Mouse (Mus musculus): ENCODE measurements around the gene Isg15.

Isg15 gene

GRCm38 (mm10) chr4:156203001-156203412, 2.4 kb upstream of the Isg15 start, which contains the start of gene AW011738:
Gene AW011738 (plus strand): TSS chr4:156203304.
- no peak for DNase-seq (ENCODE audit: low read depth, low spot score)

DNA sequence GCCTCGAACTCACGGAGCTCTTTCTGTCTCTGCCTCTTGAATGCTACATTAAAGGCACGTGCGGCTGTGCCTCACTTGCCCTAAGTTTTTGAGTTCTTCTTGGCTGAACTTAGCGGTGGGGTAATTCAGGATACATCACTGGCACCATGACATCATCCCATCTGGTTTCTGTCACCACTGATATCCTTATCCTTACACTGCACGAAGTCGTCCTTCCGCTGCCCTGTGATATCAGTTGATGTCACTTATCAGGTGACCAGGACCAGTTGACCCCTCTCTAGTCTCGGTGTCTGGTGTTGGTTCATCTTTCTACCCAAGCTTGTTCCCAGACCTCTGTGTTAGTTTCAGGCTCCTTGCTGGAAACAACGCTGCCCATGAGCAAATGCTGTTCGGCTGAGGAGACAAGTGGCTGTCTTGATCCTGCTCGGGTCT, 1.9 kb upstream of the Isg15 start:
- DNase-seq (ENCODE audit: low read depth, low spot score) = no peak

- DNase-seq (ENCODE audit: low read depth, low spot score) = no peak
Measured at GRCm38 (mm10) chr4:156197829-156198205, 2.8 kb downstream of the Isg15 start.

DNA sequence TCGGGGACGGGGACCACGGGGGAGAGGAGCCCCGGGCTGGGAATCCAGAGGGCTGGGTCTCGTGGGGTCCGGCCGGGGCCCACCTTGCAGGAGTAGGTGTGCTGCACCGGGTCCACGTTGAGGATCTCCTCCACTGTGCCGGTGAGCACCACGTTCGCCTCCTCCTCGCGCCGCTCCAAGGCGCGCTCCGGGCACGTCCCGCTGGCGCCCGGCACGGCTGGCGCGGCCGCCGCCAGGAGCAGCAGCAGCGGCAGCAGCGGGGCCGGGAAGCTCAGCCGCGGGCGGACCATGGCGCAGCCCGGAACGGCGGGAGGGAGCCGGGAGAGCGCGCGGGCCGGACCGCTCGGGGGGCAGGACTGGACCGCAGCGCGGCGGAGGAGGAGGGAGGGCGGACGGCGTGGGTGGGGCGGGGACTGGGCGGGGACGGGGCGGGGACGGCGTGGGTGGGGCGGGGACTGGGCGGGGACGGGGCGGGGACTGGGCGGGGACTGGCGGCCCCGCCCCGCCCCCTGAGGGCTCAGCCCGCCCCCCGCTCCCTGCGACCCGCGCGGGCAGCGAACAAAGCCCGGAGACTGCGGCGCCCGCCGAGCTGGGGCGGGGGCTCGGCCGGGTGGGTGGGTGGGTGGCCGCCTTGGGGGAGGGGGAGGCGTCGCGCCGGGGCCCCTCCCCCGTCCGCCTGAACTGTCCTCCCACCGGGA, 3.3 kb downstream of the Isg15 start, which contains the start of gene Agrn:
Agrn (minus strand) TSS at position 358 of the 698 bp plus-strand sequence.
- no peak for DNase-seq (ENCODE audit: low read depth, low spot score)

DNA sequence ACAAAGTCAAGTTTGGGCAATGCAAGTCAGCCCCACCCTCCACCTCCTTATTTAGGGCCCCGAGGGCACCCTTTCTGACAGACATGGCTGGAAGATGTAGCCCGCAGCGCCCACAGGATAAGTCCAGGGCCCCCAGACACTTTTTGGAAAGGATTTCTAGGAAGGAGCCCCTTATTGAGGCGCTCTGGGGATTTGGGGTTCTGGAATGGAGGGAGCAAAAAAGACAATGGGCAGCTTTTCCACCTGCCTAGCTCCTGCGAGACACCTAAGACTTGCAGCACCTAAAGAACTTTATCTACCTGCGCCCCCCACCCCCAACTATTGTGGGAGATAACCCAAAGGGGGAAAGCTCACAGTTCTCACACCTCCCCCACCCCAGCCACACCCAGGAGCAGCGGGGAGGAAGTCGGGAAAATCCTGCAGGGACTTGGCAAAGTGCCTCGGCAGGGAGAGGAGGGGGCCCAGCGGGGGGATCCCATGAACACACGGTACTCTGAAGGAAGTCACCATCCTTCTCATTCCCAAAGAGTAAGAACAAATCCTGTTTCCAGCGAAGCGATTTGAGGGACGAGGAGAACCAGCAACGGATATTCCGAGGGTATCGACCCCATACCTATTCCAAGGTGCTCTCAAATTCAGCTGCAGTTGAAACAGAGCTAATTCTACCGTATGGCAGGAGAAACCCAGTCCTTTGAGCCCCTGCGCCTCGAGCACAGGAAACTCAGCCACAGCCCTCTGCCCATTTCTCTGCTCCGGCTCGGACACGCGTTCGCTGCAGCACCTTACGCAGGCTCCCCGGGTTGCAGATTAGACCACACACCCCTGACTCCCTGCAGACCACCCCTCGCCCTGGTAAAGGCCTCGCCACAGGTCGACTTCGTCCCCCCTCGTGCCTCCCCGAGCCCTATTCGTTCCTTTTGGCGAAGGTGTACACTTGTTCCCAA, 4.4 kb downstream of the Isg15 start:
- DNase-seq (ENCODE audit: low read depth, low spot score) = no peak

- DNase-seq (ENCODE audit: low read depth, low spot score) = no peak
Measured at GRCm38 (mm10) chr4:156194346-156194745, 6.3 kb downstream of the Isg15 start.

DNA sequence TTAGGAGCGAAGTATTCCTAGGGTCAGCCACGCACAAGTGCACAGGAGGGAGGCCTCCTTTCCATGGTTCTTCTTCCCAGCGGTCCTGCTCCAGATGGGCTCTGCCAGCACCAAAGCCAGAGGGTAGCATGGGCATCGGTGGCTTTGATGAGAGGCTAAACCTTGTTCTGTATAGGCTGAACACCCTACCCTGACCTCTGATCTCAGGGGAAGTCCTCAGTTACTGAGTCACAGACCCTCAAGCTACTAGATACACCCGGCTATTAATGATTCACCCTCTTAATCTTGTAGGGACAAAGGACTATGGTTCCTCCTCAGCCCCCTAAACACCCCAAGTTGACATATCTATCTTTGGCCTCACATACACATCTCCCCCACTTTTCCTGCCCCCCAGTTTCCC, 6.7 kb downstream of the Isg15 start:
- DNase-seq (ENCODE audit: low read depth, low spot score) = no peak

DNA sequence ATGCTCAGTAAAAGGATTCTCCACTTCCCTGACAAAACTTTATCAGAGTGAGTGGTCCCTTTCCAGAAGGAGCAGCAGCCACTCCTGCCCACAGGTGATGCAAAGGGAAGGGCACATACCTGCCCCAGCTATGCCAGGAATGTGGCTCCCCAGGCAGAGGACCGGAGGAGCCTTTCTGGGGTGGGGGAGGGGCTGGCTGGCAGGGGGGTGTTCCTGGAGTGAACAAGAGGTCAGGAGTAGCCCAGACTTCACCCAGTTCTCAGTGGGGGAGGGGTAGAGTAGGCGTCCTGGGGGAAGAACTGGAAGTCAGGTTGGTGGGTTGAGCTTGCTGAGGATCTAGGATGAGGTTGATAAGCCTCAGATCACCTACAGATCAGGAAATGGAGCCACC, 7.4 kb downstream of the Isg15 start:
- no peak for DNase-seq (ENCODE audit: low read depth, low spot score)

GRCm38 (mm10) chr4:156192421-156193199, 8.0 kb downstream of the Isg15 start:
- no peak for DNase-seq (ENCODE audit: low read depth, low spot score)

- DNase-seq (ENCODE audit: low read depth, low spot score) = no peak
Measured at GRCm38 (mm10) chr4:156188811-156189323, 11.8 kb downstream of the Isg15 start.

- DNase-seq (ENCODE audit: low read depth, low spot score) = no peak
Measured at GRCm38 (mm10) chr4:156188162-156188810, 12.3 kb downstream of the Isg15 start.

DNA sequence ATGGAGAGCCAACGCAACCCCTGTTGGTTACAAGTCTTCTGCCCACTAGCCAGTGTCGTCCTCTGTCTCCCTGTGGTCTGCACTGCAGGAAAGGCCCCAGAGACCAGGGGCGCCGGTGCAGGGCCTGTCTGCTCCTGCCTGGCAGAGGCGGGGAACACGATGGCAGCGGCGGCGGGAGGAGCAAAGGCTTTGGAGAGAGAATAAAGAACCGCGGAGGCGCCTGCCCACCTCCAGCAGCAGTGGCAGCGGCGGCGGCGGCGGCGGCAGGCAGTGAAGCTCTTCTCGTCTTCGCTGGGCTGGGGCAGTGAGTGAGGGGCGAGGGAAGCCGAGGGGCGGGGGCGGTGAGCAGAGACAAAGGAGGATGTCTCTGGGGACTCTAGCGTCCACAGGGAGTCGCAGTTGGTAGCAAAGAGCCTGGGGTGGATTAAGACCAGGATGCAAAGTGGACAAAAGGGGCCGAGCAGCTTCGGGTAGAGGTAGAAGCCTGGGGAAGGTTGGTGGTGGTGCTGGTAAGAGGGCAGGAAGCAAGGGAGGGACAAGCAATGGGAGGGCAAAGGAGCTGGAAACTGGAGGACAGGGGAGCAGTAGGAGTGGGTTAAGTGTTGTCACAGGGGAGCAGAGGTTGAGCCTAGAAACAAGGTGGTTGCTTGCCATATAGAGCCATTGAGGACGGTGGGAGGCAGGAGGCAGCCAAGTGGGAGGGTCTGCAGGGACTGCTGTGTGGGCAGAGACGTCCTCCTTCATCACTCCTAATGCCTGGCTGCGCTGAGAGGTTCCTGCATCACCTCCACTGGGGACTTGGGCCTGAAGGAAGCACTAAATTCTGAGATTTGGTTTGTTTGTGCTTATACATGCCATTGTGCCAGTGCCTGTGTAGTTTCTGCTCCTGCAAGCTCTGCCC, 14.4 kb downstream of the Isg15 start:
- DNase-seq (ENCODE audit: low read depth, low spot score) = no peak

GRCm38 (mm10) chr4:156185456-156185949, 15.1 kb downstream of the Isg15 start:
- DNase-seq (ENCODE audit: low read depth, low spot score) = no peak

GRCm38 (mm10) chr4:156184291-156184954, 16.2 kb downstream of the Isg15 start:
- DNase-seq (ENCODE audit: low read depth, low spot score) = no peak

DNA sequence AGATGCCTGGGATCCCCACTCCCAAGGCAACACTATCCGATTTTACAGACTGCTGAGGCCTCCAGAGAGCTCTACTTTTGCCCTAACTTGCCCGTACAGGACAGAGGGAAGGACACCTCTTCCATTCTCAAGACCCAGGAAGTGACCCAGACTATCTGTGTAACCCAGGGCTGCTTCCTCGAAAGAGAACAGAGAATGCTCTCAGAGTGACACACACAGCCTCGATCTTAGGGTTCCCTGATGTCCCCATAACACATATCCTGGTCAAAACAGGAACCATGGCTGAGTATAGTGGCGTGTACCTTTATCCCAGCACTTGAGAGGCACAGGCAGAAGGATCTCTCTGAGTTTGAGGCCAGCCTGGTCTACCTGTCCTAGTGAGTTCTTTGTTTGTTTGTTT, 16.9 kb downstream of the Isg15 start:
- DNase-seq (ENCODE audit: low read depth, low spot score) = no peak

- DNase-seq (ENCODE audit: low read depth, low spot score) = no peak
Measured at GRCm38 (mm10) chr4:156177630-156178029, 23.0 kb downstream of the Isg15 start.

DNA sequence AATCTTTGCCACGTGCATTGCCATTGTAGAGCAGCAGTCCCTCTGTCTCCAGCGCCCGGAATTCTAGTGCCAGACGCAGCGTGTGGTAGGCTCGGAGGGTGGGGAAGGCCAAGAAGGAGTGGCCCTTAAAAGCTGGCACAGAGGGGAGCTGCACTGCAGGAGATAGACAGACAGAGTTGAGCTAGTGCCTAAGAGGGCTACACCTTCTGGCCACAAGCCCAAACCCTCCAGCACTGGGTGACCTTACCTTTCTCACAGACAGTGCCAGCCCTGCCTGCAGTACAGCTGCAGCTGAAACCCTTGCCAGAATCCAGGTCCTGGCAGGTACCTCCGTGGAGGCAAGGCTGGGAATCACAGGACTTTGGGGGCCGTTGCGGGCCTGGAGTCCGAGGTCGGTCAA, 28.8 kb downstream of the Isg15 start:
- DNase-seq (ENCODE audit: low read depth, low spot score) = no peak

DNA sequence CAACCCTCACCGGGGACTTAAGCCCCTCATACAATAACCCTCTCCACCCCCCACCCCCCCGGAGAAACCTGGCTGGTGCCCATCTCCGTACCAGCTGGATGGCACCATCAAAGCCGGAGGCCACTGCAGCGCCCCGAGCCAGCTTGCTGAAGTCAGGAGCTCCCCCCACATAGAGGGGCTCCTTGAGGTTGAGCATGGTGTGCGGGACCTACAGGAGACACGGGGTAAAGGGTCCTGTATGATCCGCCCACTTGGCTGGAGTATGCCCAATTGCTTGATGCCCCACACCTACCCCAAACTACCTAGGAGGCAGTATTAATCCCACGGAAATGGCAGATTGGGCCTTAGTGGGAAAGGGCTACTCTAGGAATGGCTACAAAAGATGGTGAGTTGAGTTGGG, 31.5 kb downstream of the Isg15 start:
- no peak for DNase-seq (ENCODE audit: low read depth, low spot score)

DNA sequence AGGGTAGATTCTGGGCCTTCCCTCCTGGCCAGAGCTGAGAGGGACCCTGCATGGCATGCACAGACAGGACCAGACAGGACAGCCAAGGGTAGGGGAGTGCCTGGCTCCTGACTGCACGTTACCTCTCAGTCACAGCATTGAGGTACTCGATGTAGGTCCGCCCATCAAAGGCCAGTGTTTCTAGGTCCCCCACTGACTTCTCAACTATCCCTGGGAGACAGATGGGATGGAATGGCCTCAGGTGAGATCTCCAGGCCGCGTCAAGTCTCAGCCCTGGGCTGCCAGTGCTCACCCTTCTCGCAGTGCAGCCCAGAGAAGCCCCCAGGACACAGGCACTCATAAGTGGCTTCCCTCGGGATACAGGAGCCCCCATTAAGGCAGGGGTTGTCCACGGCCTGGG, 32.0 kb downstream of the Isg15 start:
- no peak for DNase-seq (ENCODE audit: low read depth, low spot score)
